Mouse (Mus musculus): ENCODE measurements around the gene Vps45.

The Vps45 gene

DNA sequence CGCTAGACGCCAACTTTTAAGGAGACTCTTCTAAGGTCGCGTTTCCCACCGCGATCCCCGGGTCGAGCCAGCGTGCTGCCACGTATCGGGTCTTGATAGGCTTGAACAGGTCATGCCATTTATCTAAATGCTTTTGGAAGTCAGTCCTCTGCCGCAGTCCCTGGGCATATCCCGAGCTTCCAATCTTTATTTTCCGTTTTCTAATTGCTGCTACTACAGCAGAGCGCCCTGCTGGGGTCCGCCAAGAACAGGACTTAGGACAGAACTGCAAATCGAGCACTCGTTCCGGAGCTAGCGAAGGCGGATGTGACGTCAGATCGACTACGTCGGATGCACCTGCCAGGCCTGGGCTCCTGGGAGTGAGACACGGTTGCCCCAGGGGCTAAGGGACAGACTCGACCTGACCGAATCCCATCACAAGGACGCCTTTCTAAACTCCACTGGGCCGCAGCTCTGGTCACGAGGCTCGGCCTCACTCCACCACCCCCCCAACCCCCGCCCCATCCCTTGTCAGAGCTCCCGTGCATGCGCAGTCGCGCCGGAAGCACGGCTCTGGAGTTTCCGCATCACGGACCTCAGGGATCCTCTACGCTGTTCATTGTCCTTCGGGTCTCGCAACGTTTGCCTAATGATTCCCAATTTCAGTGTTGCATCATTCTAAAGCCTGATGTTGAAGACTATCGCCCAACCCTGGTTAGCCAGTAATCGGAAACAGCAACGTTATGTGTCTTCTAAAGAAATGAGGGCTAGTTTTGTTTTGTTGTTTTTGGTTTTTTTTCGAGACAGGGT, 107.3 kb downstream of the Vps45 start:
- CTCF ChIA-PET = interaction anchor here (0.5 to 0.8 kb wide), 4 partner anchors 19 to 271 kb away, joined by 3 to 5 read pairs (median 4); no protein-coding TSS in a partner anchor
